Mouse (Mus musculus) bone marrow, adult 2 months (tissue): ENCODE results near the gene Cops6. TPM values are rescaled to one million over a fixed set of nuclear protein-coding genes. Genes with fewer than 3 reads are reported as not detected.

Source experiments
- H3K27ac ChIP-seq: fragments of 200-500 bp; 2 replicates; pipeline ENCODE4 v1.5.1; 2012; ENCODE audit warnings: low read depth, mild to moderate bottlenecking, control low read depth, inconsistent platforms, low read length; ENCODE audit not compliant: control insufficient read depth, poor library complexity, insufficient read depth
- H3K4me1 ChIP-seq: fragments of 200-500 bp; 2 replicates; pipeline ENCODE4 v1.6.1; 2011; ENCODE audit warnings: low read length; ENCODE audit not compliant: control insufficient read depth, insufficient read depth
- H3K4me3 ChIP-seq: fragments of 200-500 bp; replicated peaks from 2 replicates; pipeline ENCODE3; 2011; ENCODE audit warnings: mild to moderate bottlenecking, low read depth, low read length, control low read depth; ENCODE audit not compliant: control insufficient read depth
- CTCF ChIP-seq: fragments of 200-500 bp; IDR thresholded peaks from 2 replicates; pipeline ENCODE4 v1.5.1; 2011; ENCODE audit warnings: low read length, control low read depth; ENCODE audit not compliant: control insufficient read depth, insufficient read depth
- POLR2A ChIP-seq: fragments of 200-500 bp; IDR thresholded peaks from 2 replicates; pipeline ENCODE4 v1.6.1; 2011; ENCODE audit warnings: low read depth, mild to moderate bottlenecking, control low read depth, low read length, borderline replicate concordance; ENCODE audit not compliant: control insufficient read depth
- WGBS: fragments of 180-500 bp; shearing (Covaris S2); methylation state at CpG from one replicate; pipeline ENCODE4 v1.1.7; 2018; 5-methylcytosine and 5-hydroxymethylcytosine counted together
- polyA plus RNA-seq: library from polyadenylated mRNA; stranded (reverse); fragments of >200 nt; gene quantifications from 2 replicates; pipeline ENCODE4 v1.2.4, GENCODE M21; 2011; ENCODE audit warnings: low replicate concordance; ENCODE audit not compliant: missing spikeins, insufficient read depth, insufficient read length

Gene Cops6
- 36.0 and 72.4 TPM in 2 replicates for polyA plus RNA-seq

DNA sequence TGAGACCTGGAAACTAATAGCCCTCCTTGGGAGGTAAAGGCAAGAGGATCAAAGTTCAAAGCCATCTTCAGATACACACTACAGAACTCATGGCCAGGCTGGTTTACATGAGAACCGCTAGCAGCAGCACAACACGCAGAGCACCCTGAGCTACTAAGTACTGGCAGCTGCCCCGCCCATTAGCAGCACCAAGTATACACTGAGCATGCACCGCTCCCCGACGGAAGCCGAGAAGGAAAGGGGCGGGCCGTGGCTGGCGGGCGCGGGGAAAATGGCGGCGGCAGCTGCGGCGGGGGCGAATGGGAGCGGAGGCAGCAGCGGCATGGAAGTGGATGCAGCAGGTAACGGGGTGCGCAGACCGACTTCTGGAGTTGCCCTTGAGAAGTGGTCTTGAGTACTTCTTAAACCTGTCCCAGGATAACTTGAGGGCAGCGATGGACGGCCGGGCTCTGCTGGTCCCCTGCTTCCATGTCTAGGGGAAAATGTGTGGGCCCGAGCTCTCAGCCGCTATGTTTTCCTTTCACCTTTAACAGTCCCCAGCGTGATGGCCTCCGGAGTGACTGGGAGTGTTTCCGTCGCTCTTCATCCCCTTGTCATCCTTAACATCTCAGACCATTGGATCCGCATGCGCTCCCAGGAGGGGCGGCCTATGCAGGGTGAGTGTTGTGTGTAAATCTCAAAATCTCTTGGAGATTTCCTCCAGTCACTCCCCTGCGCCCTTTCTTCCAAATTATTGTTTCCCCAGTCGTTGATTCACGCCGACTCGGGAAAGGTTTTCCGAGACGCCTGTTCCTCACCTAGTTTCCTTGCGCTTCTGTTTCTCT lies at the start of gene Cops6:
TSS of gene Cops6 (plus strand) at position 230 of the 824 bp plus-strand sequence.
- peak within 1 kb of the TSS; percentile 96 for H3K4me3 ChIP-seq
- H3K27ac ChIP-seq, result peak within 1 kb of the TSS; percentile 24; the same call in 1 of the 2 replicates
- WGBS, result under 1% methylated on average over 42 of the region's 42 CpGs
- H3K4me1 ChIP-seq, result peaks cover 2% of the 10 kb centered on the region
- TF ChIP-seq POLR2A (peak; percentile 74; the same call in 1 of the 2 replicates), CTCF (no peak)

DNA sequence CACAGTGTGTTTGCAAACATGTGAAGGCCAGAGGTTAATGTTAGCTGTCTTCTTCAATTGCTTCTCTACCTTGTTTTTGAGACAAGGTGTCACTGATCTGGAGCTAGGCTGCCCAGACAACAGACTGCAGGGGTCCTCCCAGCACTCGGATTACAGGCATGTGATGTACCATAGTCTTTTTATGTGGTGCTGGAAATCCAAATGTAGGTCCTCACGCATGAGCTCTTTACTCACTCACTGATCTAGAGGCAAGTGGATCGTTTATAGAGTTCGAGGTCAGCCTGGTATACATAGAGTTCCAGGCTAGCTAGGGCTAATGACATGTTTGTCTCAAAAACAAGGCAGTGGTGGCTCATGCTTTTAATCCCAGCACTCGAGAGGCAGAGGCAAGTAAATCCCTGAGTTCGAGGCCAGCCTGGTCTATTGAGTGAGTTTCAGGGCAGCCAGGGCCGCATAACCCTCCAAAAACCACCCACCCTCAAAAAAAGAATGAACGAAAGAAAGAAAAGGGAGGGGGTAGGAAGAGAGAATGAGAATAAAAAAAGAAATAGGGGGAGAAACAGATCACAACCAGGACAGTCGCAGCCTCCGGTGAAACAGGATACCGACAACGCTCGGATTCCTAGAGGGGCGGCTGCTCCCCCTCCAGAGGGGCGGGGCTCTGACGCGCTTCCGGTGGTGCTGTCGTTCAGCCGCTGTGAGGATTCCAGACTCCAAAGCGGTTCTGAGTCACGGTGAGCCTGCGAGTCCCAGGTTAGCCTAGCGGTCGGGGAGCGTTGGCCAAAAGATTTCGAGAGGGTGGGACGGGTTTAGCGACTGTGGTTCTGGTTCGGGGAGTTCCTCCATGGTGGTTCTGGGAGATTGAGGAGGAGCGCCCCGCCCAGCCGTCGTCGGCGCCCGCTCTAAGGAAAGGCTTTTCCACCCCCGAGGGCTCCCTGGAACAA lies 44.3 kb upstream of the Cops6 start, which contains the start of gene Zscan21:
TSS of gene Zscan21 (plus strand) at position 649 of the 944 bp plus-strand sequence.
- peak within 1 kb of the TSS; percentile 89 for H3K27ac ChIP-seq
- H3K4me1 ChIP-seq, result peaks cover 2% of the 10 kb centered on the region
- TF ChIP-seq CTCF (peak; percentile 7; the same call in 1 of the 2 replicates), POLR2A (peak; percentile 85; the same call in 1 of the 2 replicates)
- WGBS, result 7% methylated on average over 38 of the region's 38 CpGs
- peak within 1 kb of the TSS; percentile 99 for H3K4me3 ChIP-seq

DNA sequence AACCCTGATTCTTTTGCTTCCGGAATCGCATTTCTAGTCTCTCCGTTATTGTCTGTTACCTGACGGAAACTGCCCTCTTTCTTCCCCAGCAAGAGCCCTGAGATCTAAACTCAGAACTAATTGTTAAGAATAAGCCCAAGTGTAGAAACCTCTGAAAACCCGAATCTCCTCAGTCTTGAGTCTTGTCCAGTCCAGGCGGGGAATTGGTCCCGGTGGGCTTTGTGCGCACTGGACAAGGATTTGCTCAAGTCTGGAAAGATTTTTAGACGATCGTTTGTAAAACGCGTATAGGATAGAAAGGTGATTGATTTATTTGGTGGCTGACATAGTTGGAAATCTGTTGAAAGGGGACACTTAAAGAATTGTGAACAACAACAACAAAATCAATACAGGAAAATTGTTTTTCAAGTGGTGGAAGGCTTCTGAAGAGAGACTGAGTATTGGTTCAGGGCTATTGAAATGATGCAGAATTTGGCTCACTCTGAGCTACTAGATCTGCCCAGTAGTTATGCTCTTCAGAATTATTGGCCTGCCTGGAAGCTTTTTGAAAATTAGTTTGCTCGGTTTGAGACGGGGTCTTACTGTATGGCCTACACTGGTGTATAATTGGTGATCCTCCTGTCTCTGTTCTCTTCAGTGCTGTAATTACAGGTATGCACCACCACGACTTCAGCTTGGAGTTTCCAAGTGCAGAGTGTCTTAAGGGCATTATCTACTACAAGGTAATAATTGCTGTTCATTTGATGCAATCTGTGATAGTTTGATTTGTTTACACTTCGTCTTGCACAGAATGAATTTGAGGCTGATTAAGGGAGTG lies 43.5 kb upstream of the Cops6 start:
- WGBS, result 5% methylated on average over 16 of the region's 16 CpGs
- H3K4me3 ChIP-seq, result peak overlapping the region; percentile 99
- TF ChIP-seq POLR2A (no peak), CTCF (no peak)

DNA sequence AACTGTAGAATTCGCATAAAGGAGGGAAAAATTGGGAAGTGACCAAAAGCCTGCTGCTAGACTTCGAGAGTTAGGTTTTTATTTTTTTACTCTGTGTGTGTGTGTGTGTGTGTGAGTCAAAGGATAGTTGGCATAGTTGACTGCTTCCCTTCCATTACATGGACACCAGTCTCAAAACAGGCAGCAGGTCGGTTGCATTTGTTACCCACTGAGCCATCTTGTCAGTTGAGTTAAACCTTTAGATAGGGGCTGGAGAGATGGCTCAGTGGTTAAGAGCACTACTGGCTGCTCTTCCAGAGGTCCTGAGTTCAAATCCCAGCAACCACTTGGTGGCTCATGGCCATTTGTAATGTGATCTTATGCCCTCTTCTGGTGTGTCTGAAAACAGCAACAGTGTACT lies 42.8 kb upstream of the Cops6 start:
- Histone ChIP-seq H3K4me3 (no peak overlapping the region), H3K4me1 (peaks cover 2% of the 10 kb centered on the region), H3K27ac (no peak overlapping the region)
- 32% methylated on average over 3 of the region's 3 CpGs for WGBS
- TF ChIP-seq CTCF (no peak), POLR2A (no peak)

More for the DNA sequence above, 43.5 kb upstream of the Cops6 start:
- peaks cover 2% of the 10 kb centered on the region for H3K4me1 ChIP-seq
- peak overlapping the region; percentile 89 for H3K27ac ChIP-seq

DNA sequence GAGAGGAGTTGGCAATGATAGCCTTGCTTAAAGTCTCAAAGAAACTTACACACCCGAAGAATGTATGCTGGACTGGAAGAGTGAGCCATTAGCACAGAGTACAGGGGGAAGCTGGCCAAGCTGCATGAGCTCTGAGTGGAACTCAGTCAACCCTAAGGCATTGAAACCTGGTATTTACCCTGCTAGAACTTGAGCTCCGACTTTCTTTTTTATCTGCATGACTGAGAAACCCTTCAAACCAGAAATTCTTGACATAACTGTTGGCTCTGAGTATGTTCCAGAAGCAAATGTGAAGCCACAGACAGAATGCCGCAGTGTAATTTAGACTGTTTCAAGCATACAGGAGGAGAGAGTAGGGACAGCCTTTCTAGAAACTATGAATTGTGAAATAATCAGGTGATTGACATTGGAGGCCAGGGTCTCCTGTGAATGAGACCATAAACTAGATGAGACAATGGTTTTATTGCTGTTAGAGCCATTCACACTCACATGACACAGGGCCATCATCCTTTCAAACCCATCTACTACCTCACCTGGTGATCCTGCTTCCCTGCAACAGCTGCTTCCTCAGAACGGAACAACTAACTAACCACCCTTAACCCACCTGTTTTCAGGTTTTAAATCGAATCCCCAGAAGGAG lies 28.3 kb upstream of the Cops6 start:
- WGBS, result 86% methylated on average over 5 of the region's 5 CpGs
- H3K4me3 ChIP-seq, result no peak overlapping the region
- H3K4me1 ChIP-seq, result no peaks in the 10 kb centered on the region
- H3K27ac ChIP-seq, result no peak overlapping the region
- TF ChIP-seq CTCF, result no peak
- TF ChIP-seq POLR2A, result no peak

DNA sequence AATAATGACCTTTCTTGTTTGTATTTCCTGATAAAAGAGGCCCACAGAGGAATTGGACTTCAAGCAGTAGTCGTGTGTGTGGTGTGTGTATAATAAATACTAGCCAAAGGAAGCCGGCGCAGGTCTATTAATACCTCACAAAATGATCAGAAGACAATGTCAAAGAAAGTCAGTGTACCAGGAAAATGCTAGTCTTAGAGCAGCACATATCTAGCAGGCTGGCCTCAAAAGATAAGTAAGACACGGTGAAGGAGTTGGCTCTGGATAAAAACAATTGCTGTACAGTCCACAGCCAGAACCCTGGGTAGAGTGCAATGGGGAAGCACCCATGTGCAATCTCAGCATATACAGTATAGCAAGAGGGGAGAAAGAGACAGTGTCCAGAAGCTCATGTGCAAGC lies 23.6 kb upstream of the Cops6 start:
- Histone ChIP-seq H3K4me3 (no peak overlapping the region), H3K4me1 (peaks cover 2% of the 10 kb centered on the region), H3K27ac (no peak overlapping the region)
- WGBS, result 55% methylated on average over 4 of the region's 4 CpGs
- TF ChIP-seq POLR2A (no peak), CTCF (no peak)
